27 mouse cellular contexts compared by ENCODE assay signal in the genomic region with DNA sequence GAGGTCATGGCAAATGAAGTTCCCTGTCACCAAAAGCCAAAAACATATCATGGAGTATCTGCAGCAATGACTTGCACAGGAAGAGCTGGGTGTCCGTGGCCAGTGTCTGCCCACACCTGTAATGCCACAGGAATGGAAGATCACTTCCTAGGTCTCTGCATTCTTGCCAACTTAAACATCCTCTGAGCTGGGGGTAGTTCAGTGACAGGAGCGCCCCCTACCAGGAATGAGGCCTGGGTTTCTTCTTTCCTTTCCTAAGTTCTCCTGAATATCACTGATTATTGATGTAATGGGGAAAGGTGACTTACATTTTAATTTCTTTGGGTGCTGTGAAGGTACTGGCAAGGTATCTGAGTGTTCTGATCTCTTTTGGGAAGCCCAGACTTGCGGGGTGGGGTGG. TPM values are rescaled to one million over a fixed set of nuclear protein-coding genes. Genes with fewer than 3 reads are reported as not detected.
DNase-seq lines count a peak whose midpoint lies in the region; ATAC-seq and TF ChIP-seq lines count a peak whose summit lies in the region.
"Had no signal": no experiment of that assay in that cellular context is flagged by ENCODE, and none has a peak within 500 bp of the region (broad histone marks: within the 10 kb centered on the region; RNA-seq: fewer than 3 reads in every experiment).

No protein-coding gene starts in this region.

- DNase-seq in forebrain, embryonic 11.5 days (ENCODE audit: low spot score), result peak; percentile 48
- DNase-seq in forebrain, embryonic 10.5 days (ENCODE audit: extremely low spot score, low spot score), result no peak
- no peak for DNase-seq in liver, embryonic 14.5 days (ENCODE audit: low read depth in 3 of 3, low spot score in 3 of 3)
- no peak for DNase-seq in liver, embryonic 11.5 days (ENCODE audit: low spot score)
- peak; percentile 17 for DNase-seq in thymus, postnatal 4 days
- no peak for DNase-seq in thymus, postnatal 25 days
- DNase-seq in stomach, postnatal 0 days (ENCODE audit: low spot score), result no peak
- no peak for DNase-seq in kidney, adult 11 months
- DNase-seq: adrenal gland, adult 2 months; cerebellum, adult 2 months; cerebellum, postnatal 14 days; embryo, embryonic 11 days; heart, postnatal 10 days; kidney, postnatal 25 days; layer of hippocampus, postnatal 36 days; left cerebral cortex, postnatal 4 days; lung, postnatal 10 days; midbrain, embryonic 14.5 days; thymus, postnatal 36 days had no signal

- no peaks in the 10 kb centered on the region for H3K27me3 ChIP-seq in forebrain, embryonic 11.5 days (ENCODE audit: control insufficient read depth, insufficient read depth, low read length)
- no peaks in the 10 kb centered on the region for H3K27me3 ChIP-seq in forebrain, embryonic 10.5 days (ENCODE audit: poor library complexity, severe bottlenecking)
- no peaks in the 10 kb centered on the region for H3K27me3 ChIP-seq in liver, embryonic 14.5 days (ENCODE audit: control insufficient read depth, insufficient read depth, low read length)
- no peaks in the 10 kb centered on the region for H3K27me3 ChIP-seq in liver, embryonic 11.5 days (replicated peaks; ENCODE audit: control insufficient read depth, insufficient read depth, low read length)
- no peaks in the 10 kb centered on the region for H3K27me3 ChIP-seq in stomach, postnatal 0 days (ENCODE audit: control insufficient read depth, insufficient read depth, low read length)
- H3K27me3 ChIP-seq: embryonic facial prominence, embryonic 12.5 days; heart, embryonic 13.5 days; hindbrain, embryonic 15.5 days; intestine, embryonic 15.5 days; liver, embryonic 15.5 days had no signal

- no peaks in the 10 kb centered on the region for H3K36me3 ChIP-seq in forebrain, embryonic 11.5 days (ENCODE audit: control insufficient read depth, insufficient read depth, low read length)
- H3K36me3 ChIP-seq in forebrain, embryonic 10.5 days (replicated peaks), result peaks cover 15% of the 10 kb centered on the region
- H3K36me3 ChIP-seq in liver, embryonic 14.5 days (replicated peaks; ENCODE audit: control insufficient read depth, insufficient read depth, low read depth), result no peaks in the 10 kb centered on the region
- no peaks in the 10 kb centered on the region for H3K36me3 ChIP-seq in liver, embryonic 11.5 days (ENCODE audit: control insufficient read depth, insufficient read depth, low read length)
- no peaks in the 10 kb centered on the region for H3K36me3 ChIP-seq in stomach, postnatal 0 days (ENCODE audit: control insufficient read depth, insufficient read depth, low read length)
- H3K36me3 ChIP-seq: intestine, embryonic 15.5 days; liver, embryonic 15.5 days had no signal

- no peak overlapping the region for H3K4me2 ChIP-seq in forebrain, embryonic 11.5 days (ENCODE audit: low read depth, low read length, severe bottlenecking)
- no peak overlapping the region for H3K4me2 ChIP-seq in liver, embryonic 14.5 days (ENCODE audit: low read depth)
- no peak overlapping the region for H3K4me2 ChIP-seq in liver, embryonic 11.5 days
- H3K4me2 ChIP-seq in stomach, postnatal 0 days (replicated peaks; ENCODE audit: low read depth), result no peak overlapping the region
- H3K4me2 ChIP-seq: embryonic facial prominence, embryonic 12.5 days; heart, embryonic 13.5 days; hindbrain, embryonic 15.5 days; intestine, embryonic 15.5 days; liver, embryonic 15.5 days had no signal

- no peaks in the 10 kb centered on the region for H3K9me3 ChIP-seq in forebrain, embryonic 11.5 days (ENCODE audit: control insufficient read depth, low read length)
- no peaks in the 10 kb centered on the region for H3K9me3 ChIP-seq in forebrain, embryonic 10.5 days
- H3K9me3 ChIP-seq in liver, embryonic 14.5 days (ENCODE audit: control insufficient read depth, low read length), result no peaks in the 10 kb centered on the region
- no peaks in the 10 kb centered on the region for H3K9me3 ChIP-seq in liver, embryonic 11.5 days (ENCODE audit: control insufficient read depth, low read length)
- no peaks in the 10 kb centered on the region for H3K9me3 ChIP-seq in stomach, postnatal 0 days (ENCODE audit: control insufficient read depth, low read length)
- H3K9me3 ChIP-seq: embryonic facial prominence, embryonic 12.5 days; heart, embryonic 13.5 days; hindbrain, embryonic 10.5 days; hindbrain, embryonic 15.5 days; intestine, embryonic 15.5 days; liver, embryonic 15.5 days had no signal

- peak; percentile 20; the same call in 1 of the 2 replicates for TF ChIP-seq CTCF in liver, embryonic 14.5 days (IDR thresholded peaks at IDR 0.05; ENCODE audit: low read depth)
- TF ChIP-seq CTCF in stomach, postnatal 0 days (IDR thresholded peaks at IDR 0.05; ENCODE audit: low read depth), result peak; percentile 20

- ATAC-seq in forebrain, embryonic 11.5 days (replicated peaks; ENCODE audit: low FRiP score), result no peak
- ATAC-seq in liver, embryonic 14.5 days (ENCODE audit: insufficient read depth), result no peak
- no peak for ATAC-seq in liver, embryonic 11.5 days (replicated peaks; ENCODE audit: low FRiP score)
- no peak for ATAC-seq in stomach, postnatal 0 days (ENCODE audit: low FRiP score, low TSS enrichment)
- ATAC-seq: activated CD4-positive, CD25-positive, alpha-beta regulatory T cell, adult 4 months; forebrain, embryonic 16.5 days; intestine, embryonic 15.5 days had no signal

- H3K27ac ChIP-seq in forebrain, embryonic 11.5 days (ENCODE audit: low read depth, low read length), result no peak overlapping the region
- H3K27ac ChIP-seq in forebrain, embryonic 10.5 days, result no peak overlapping the region
- H3K27ac ChIP-seq in liver, embryonic 14.5 days, result no peak overlapping the region
- H3K27ac ChIP-seq in liver, embryonic 11.5 days (ENCODE audit: low read depth, low read length), result no peak overlapping the region
- no peak overlapping the region for H3K27ac ChIP-seq in stomach, postnatal 0 days (replicated peaks)
- H3K27ac ChIP-seq: embryonic facial prominence, embryonic 12.5 days; heart, embryonic 13.5 days; hindbrain, embryonic 10.5 days; hindbrain, embryonic 15.5 days; intestine, embryonic 15.5 days; liver, embryonic 15.5 days had no signal

- no peak overlapping the region for H3K4me3 ChIP-seq in forebrain, embryonic 11.5 days (ENCODE audit: low read depth, low read length)
- H3K4me3 ChIP-seq in forebrain, embryonic 10.5 days, result no peak overlapping the region
- H3K4me3 ChIP-seq in liver, embryonic 14.5 days (ENCODE audit: insufficient read depth in 1 of 2, low read depth in 2 of 2, low read length in 2 of 2), result no peak overlapping the region
- H3K4me3 ChIP-seq in liver, embryonic 11.5 days (ENCODE audit: low read depth, low read length), result no peak overlapping the region
- no peak overlapping the region for H3K4me3 ChIP-seq in stomach, postnatal 0 days (ENCODE audit: low read depth, low read length)
- H3K4me3 ChIP-seq: embryonic facial prominence, embryonic 12.5 days; heart, embryonic 13.5 days; hindbrain, embryonic 10.5 days; hindbrain, embryonic 15.5 days; intestine, embryonic 15.5 days; liver, embryonic 15.5 days had no signal

- H3K4me1 ChIP-seq in forebrain, embryonic 11.5 days (replicated peaks; ENCODE audit: control insufficient read depth, insufficient read depth, low read length), result no peaks in the 10 kb centered on the region
- H3K4me1 ChIP-seq in forebrain, embryonic 10.5 days, result no peaks in the 10 kb centered on the region
- H3K4me1 ChIP-seq in liver, embryonic 14.5 days (replicated peaks; ENCODE audit: control insufficient read depth in 2 of 2, insufficient read depth in 2 of 2, low read length in 1 of 2), result peaks cover 0 to 2% of the 10 kb centered on the region in 2 experiments; a peak in 1 of 4 replicates
- no peaks in the 10 kb centered on the region for H3K4me1 ChIP-seq in liver, embryonic 11.5 days (replicated peaks; ENCODE audit: control insufficient read depth, insufficient read depth, low read length)
- no peaks in the 10 kb centered on the region for H3K4me1 ChIP-seq in stomach, postnatal 0 days (replicated peaks; ENCODE audit: control insufficient read depth, insufficient read depth)
- H3K4me1 ChIP-seq: embryonic facial prominence, embryonic 12.5 days; hindbrain, embryonic 10.5 days; hindbrain, embryonic 15.5 days; intestine, embryonic 15.5 days had no signal

- no peak for TF ChIP-seq EP300 in liver, embryonic 14.5 days (IDR thresholded peaks at IDR 0.05; ENCODE audit: low read depth)
- TF ChIP-seq EP300 in stomach, postnatal 0 days (optimal IDR thresholded peaks at IDR 0.05), result no peak

- H3K9ac ChIP-seq in forebrain, embryonic 11.5 days (ENCODE audit: low read length), result no peak overlapping the region
- no peak overlapping the region for H3K9ac ChIP-seq in liver, embryonic 14.5 days (replicated peaks)
- no peak overlapping the region for H3K9ac ChIP-seq in liver, embryonic 11.5 days (ENCODE audit: low read depth, low read length)
- H3K9ac ChIP-seq in stomach, postnatal 0 days (ENCODE audit: low read length), result no peak overlapping the region
- H3K9ac ChIP-seq: embryonic facial prominence, embryonic 12.5 days; heart, embryonic 13.5 days; hindbrain, embryonic 15.5 days; intestine, embryonic 15.5 days; liver, embryonic 15.5 days had no signal

- 48% methylated on average over 3 of the region's 3 CpGs for WGBS in forebrain, embryonic 11.5 days
- 41% methylated on average over 3 of the region's 3 CpGs for WGBS in forebrain, embryonic 10.5 days
- 34% methylated on average over 3 of the region's 3 CpGs for WGBS in liver, embryonic 14.5 days (ENCODE audit: insufficient replicate concordance)
- 40% methylated on average over 3 of the region's 3 CpGs for WGBS in liver, embryonic 11.5 days
- 51% methylated on average over 3 of the region's 3 CpGs for WGBS in stomach, postnatal 0 days

RNA-seq across cellular contexts. Expression of a gene that starts 47.3 kb away (rescaled TPM):
- 1.5 and 2.3 TPM in 2 replicates for polyA plus RNA-seq in forebrain, embryonic 11.5 days (2014; fragmentation: Nextera tagmentation; extraction: Ambion mirVana)
- polyA plus RNA-seq in forebrain, embryonic 10.5 days (2016; fragmentation: Nextera tagmentation; extraction: Ambion mirVana), result 0.97 and 1.3 TPM in 2 replicates
- polyA plus RNA-seq in liver, embryonic 14.5 days (2012; rRNA removed), result 0.18 and 0.22 TPM in 2 replicates
- 0.10 and 0.61 TPM in 2 replicates for polyA plus RNA-seq in liver, embryonic 14.5 days (2014; fragmentation: Nextera tagmentation; extraction: Ambion mirVana)
- 0.92 and 1.1 TPM in 2 replicates for polyA plus RNA-seq in liver, embryonic 11.5 days (2014; fragmentation: Nextera tagmentation; extraction: Ambion mirVana)
- polyA plus RNA-seq in stomach, postnatal 0 days (2015; fragmentation: Nextera tagmentation; extraction: Ambion mirVana), result 0.90 and 1.4 TPM in 2 replicates

Comparison
In these comparisons a context has a peak if more than half of its experiments do, and no peak if none do; other contexts are left out.
1. DNase-seq: peak in forebrain, embryonic 11.5 days (single experiment) and thymus, postnatal 4 days (single experiment); none in forebrain, embryonic 10.5 days (single experiment), liver, embryonic 14.5 days (0 of 3), liver, embryonic 11.5 days (single experiment), thymus, postnatal 25 days (single experiment), stomach, postnatal 0 days (single experiment) and kidney, adult 11 months (single experiment).